Mouse (Mus musculus) testis, postnatal 14 days (tissue): Measurements from ENCODE around the gene Unc5a.
A peak's percentile ranks its signal among the peaks of the same experiment; 100 is the strongest.

Experiments used
- DNase-seq: peaks from one replicate; pipeline ENCODE4 v3.0.0; 2021; ENCODE audit warnings: low spot score

Unc5a gene

DNA sequence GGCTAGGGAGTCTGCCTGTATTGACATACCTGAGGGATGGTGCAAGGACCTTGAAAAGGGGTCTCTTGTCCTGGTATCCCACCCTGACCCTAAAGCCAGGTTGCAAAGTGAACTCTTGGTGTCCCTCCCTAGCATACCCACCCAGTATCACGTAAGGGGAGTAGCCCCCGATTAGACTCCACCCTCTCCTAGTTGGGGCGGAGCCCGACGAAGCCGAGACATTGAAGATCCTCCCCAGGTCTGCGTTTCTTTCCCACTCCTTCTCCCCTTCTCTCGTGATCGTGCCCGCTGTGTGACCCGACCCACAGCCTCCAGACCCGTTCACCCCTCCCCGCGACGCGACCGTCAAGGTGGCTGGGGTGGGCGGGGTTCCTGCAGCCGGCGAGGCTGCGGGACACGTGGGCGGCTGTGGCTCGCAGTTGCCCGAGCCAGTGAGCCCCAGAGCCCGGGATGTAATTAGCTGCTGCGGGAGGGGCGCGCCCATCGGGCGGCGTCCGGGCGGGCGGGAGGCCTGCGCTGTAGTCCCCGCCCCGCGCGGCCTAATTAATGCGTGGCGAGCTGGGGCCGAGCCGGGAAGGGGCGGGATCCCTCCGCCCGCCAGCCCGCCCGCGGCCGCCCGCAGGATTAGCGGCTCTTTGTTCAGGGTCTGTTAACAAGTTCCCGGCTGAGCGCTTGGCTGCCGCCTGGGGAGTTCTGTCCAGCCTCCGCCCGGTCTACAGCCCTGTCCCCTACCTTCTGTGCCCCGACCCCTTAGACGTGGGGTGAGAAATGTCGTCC lies 6.7 kb downstream of the Unc5a start:
- no peak for DNase-seq

DNA sequence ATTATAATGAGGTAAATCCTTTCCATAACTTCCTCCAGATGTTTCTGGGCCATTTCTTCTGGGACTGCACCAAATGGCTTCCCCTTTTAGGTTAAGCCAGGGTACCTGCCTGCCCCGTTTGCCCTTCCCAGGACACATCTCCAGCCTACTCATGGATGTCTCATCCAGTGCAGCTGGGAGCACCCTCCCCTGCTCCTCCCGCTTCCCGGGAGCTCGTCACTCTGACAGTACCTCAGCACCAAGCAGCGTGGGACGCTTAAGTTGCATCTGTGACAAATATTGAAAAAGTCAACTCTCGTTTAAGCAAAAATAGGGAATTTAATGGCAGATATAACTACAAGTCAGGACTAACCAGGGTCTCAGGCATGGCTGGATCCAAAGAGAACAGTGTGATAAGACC lies 8.1 kb downstream of the Unc5a start:
- no peak for DNase-seq

DNA sequence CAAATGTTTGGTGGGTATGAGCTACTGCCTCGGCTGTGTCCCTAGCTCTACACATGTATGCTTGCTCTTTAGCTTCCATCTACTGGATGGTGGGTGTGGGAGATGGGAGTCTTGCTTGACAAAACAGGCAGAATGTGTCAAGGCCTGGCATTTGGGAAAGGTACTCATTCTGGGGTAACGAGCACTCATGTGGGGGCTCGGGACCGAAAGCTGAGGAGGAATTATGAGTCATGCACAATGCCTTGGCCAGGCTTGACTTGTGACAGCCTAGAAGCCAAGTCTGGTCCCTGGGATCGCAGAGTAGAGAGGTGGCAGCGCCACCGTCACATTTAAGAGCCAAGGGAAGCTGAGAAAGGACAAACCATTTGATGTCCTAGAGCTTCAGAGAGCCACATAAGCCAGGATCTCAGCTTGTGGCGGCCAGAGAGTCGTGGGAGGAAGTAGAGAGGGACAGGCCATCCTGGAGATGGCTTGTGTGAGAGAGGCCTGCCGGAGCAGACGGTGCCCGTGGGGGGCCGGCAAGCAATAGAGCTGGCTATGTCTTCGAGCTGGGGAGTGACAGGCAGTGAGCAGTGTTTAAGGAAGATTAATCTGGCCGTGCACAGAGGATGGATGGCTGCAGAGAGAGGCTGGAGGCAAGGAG lies 10.0 kb downstream of the Unc5a start:
- no peak for DNase-seq

DNA sequence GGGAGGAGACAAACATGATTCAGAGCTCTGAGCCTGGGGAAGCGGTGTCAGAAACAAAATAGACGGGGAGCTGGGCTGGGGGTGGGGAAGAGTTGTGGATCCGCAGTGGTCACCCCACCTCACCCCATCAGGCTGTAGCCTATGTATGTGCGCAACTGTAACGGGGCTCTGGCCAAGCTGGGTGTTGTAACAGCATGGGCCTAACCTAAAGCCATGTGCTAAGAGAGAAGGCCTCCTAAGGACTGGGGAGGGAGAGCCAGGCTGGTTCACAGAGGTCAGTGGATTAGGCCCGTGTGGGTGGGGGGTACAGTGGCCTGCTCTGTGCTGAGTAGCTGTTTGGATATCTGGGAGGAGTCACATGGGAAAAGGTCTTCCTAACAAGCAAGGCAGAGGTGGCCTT lies 10.6 kb downstream of the Unc5a start:
- DNase-seq = no peak

DNA sequence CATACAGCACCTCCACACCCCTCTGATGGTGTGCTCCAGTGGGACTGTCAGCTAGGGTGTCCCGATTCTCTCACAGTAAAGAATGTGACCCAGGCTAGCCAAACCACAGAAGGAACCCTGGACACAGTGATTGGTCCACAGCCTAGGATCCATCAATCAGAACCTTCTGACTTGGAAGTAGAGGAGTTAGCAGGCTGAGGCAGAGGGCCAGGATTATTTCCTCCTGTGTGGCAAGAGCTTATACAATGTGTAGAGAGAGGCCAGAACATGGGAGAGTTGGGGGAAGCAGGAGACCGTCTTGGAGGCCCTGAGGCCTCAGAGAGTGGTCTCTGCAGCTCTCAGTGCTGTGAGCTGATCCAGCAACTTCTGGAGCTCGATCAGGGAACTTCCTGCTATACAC lies 11.3 kb downstream of the Unc5a start:
- DNase-seq = no peak

DNA sequence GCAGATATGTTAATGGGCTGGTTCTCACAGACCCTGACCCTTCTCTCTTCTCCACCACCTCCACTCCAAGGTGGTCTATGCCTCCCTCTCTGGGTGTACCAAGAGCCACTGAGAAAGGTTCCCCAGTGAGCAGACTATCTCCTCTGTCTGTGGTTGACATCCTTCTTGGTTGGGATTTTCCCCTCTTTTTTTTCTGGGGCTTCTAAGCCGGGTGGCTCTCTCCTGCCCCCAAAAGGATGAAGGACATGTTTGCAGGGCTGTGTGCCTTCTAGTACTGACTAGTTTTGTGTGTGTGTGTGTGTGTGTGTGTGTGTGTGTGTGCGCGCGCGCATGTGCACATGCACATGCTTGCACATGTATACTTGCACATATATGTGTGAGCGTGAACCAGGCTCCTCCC lies 16.0 kb downstream of the Unc5a start:
- DNase-seq = no peak

DNA sequence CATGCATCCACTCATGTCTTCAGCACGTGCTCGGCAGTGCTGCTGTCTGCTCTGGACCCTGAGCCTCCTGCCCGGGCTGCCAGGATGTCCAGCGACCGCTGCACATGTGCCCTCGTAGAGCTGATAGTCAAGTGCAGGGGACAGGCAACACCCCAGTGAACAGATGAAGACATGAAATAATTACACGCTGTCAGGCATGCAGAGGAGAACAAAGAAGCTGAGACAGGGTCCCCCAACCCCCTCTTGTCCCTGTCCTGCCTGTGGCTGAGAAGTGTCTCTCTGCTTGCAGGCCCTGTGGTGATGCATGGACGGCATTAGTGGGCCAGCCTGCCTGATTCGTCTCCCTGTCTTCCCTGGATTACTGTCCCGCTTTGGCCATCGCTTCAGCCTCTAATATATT lies 18.3 kb downstream of the Unc5a start:
- no peak for DNase-seq

DNA sequence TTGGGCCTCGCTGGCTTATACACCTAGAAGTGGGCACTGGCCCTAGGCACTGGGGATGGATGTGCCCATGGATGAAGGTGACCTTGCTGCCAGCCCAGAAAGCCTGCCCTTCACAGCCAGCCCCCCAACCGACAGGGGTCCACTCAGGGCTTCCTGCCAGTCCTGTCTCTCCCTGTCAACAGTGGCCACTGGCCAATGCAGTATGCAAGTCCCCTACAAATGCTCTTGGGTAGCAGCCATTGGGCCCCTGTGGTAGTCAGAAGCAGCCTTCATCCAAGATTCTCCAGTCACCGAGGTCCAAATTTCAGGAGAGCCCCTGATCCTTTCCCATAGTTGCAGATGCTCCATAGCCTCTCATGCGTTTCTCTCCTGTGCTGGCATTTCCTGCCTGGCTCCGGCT lies 19.4 kb downstream of the Unc5a start:
- DNase-seq = no peak

DNA sequence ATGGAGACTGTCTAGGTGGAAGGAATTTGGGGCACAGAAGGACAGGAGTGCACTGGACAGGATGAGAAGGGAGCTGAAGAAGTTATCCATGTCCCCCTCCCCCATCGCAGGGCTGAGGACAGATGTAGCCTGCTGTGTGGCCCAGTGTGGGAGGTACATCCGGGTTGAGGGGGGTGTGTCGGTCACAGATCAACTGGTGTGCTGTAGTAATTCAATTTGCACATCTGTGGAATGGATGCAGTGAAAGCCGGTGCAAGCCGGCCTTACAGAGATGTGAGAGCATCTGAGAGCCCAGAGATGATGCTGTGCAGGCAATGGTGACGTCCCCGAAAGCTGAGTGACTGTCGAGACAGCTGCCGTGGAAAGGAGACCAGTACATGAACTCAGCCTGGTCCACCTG lies 20.3 kb downstream of the Unc5a start:
- DNase-seq = no peak

DNA sequence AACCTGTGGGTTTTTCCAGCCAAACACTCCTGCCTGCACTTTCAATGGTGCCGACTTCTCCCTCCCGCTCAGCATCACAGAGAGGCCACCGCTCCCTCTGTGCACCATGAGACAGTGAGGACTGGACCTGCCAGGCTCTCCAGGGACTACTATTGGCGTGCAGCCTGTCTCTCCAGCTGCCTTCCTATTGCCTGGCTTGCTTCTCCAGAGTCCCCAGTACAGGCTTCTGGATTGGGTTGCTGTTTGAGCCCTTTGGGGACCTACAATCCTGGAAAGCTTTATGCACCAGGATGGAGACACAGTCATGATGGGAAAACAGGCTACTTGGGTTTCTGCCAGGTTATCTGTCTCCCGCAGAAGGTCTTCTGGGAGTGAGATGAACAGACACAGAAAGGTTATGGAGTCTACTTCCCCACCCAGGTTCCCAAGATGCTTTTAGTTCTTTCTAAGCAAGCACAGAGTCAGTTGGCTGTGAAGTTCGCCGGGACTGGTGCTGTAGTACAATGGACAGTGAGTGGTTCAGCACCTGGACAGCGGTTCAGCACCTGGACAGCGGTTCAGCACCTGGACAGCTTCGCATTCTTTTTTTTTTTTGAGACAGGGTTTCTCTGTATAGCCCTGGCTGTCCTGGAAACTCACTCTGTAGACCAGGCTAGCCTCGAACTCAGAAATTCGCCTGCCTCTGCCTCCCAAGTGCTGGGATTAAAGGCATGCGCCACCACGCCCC lies 21.5 kb downstream of the Unc5a start:
- peak; percentile 31 for DNase-seq

DNA sequence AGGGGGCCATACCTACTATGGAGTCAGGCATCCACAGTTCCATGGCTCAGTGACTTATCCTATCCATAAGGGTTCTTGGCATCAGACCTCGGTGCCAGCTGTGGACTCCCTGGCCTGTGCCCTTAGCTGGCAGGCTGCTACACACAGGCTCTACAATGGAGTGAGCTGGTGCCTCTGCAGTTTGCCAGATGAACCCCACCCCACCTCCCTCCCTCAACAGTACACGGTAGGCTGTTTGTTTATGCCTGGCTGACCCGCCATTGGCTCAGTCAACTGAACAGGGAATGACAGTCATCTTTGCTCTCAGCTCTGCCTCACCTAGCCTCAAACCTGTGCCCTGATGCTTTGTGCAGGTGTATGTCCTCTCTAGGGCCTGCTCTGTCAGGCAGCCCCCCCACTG lies 26.3 kb downstream of the Unc5a start:
- no peak for DNase-seq

DNA sequence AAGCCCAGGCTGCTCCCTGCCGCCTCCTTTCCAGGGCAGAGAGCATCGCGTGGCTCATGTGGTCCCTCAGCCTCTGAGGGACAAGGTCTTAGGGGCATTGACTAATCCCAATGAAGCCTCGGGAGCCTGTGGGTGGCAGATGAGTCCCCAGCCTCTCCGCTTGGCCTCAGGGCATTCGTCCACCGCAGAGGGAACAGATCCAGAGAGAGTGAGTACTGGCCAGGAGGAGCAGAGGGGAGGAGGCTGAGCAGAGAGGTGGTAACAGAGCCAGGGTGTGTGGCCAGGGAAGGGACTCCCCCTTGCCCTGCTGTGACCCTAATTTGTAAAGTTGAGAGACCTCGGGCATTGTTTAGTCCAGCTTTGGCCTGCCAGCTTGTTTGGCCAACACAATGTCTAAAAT lies 29.6 kb downstream of the Unc5a start:
- no peak for DNase-seq

DNA sequence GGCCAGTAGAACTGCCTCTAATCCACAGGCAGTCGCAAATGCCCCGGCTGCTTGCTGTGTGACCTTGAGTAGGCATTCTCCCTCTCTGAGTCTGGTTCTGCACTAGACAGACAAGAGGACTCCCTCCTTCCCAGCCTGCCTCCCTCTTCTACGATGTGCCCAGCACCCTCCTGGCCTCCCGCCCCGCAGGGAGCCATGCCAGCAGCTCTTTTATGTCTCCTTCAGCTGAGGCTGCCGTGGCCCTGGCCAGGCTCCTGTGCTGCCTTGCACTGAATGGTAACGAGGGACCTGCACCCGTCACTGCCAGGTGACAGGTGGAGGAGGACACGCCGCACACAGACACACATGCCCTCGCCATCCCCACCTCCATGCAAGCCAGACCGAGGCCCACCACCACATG lies 31.7 kb downstream of the Unc5a start:
- no peak for DNase-seq

DNA sequence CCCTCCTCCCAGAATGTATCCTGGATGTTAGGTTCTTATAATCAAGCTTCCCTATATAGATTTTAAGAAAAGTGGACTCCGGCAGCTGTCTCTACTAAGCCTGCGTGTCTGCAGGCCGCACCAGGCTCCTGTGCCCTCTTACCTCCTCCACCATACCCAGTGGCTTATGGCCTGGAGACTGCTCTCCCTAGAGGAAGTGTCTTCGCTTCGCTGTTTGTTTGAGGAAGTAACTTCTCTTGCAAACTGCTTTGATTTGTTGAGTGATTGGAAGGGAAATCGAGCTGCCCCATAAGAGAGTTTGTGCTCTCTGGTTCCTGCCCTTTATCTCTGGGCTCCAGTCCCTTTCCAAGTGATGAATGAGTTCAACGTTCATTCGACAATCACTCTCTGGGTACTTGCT lies 33.8 kb downstream of the Unc5a start:
- no peak for DNase-seq

DNA sequence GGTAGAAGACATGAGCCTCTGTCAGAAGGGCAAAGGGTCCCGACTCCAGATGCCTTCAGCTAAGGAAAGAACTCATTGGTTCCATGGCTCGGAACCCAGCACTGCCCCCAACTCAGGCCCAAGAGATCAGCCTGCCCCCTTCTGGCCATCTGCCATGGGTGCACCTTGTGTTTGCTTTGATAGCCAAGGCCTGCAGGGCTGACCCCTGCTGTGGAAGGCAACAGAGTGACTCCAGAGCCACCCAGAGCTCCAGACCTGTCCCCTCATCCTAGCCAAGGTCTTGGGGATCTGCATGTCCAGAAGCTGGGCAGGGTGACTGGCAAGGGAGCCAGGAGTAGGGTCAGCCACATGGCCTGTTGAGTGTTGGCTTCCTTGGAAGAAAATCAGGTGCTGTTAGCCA lies 34.4 kb downstream of the Unc5a start:
- no peak for DNase-seq

DNA sequence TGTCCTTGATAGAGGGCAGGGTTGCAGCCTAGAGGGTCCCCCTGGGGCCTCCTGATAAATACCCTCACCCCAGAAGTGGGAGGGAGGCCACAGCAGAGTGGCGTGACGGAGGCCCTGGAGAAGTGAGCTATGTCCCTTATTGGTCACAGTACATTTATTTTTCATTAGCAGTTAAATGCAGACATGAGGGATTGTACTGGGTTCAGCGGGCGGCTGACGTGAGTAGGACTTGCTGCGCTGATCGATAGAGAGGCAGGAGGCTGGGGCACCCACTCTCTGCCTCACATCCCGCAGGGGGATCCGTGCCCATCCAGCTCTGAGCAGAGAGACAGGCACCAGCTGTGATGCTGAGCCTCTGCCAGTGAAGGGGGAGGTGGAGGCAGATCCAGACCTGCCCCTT lies 38.2 kb downstream of the Unc5a start:
- no peak for DNase-seq

DNA sequence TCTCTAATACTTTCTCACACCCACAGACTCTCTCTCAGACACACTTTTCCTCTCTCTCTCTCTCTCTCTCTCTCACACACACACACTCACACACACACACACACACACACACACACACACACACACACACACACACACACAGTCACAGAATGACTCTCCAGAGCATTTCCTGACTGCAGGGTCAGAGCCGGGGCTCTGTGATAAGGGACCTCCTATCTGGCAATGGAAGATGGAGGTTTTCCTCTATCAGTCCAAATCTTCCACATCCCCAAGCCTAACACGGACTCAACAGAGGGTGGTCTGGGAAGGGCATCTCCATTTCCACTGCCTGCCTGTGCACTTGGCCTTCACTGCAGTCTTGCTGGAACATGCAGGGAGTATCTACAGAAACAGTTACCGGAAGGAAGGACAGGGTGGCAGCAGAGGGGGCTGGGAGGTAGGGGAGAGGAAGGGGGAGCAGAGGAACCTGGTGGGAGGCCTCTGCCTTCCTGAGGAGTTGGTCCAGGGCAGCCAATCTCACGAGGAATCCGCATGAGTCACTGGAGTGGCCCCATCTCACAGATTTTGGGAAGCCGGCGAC lies 39.1 kb downstream of the Unc5a start:
- no peak for DNase-seq

DNA sequence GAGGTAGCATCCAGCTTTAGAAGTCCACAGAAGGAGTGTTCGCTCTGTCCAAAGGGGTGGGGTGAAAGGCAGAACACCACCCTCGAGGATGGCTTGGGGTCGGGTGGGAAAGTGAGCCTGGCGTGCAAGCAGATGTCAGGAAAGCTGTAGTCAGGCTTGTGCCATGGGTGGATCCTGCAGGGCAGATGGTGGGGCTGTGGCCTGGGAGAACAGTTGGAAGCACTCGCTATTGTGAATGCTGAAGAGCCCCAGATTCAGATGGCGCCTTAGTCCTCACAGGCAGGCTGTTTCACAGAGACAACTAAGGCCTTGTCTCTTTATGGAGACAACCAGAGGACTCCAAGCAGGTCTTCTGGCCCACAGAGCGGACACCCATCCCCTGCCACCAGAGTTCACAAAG lies 43.0 kb downstream of the Unc5a start:
- DNase-seq = no peak

DNA sequence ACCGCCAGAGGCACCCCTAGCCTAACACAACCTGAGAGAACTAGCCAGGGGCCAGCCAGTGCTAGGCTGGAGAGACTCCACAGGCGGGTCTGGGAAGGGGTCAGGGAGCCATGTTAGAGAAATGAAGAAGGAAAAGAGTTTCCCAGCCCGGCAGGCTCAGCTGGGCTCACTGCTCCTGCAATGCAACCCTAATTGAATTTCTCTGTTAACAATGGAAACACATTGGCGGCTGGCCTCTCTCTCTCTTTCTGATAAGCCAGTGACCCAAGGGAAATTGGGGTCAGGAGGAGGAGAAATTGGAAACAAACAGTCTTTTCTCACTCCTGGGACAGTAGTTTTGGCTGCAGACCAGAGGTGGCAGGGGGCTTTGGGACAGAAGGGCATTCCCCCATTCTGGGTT lies 45.4 kb downstream of the Unc5a start:
- no peak for DNase-seq

DNA sequence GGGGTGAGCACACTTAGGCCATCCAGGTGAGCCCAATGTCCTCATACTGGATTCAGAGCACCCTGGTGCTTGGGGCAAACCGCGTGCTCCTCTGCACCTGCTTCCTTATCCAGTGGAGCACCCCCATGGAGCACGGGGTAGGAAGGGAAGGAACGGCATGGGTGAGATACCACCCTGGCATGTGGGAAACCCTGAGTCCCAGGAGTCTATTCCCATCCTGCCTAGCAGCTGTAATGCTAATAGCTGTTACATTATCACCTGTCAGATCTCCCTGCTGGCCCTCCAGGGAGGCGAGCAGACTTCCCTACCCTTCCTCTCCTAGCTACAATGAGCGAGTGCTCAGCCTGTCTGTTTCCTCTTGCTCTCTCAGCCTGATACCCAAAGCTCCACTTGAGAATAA lies 46.0 kb downstream of the Unc5a start:
- no peak for DNase-seq

DNA sequence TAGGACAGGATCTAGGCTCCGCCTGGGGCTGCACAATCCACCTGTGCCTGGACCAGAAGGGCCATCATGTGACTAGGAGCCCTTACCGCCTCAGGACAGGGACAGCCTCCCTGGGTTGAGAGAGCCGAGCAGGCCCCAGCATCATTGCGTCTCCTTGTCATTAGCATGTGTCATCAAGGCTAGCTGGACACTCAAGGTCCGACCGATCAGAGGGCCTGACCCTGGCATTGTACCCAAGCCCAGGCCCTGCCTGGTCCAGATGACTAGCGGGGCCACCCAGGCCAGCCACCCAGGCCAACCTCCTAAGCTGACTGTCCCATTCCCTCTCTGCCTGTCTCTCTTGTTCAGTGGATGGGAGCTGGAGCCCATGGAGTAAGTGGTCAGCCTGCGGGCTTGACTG lies 48.4 kb downstream of the Unc5a start:
- no peak for DNase-seq

DNA sequence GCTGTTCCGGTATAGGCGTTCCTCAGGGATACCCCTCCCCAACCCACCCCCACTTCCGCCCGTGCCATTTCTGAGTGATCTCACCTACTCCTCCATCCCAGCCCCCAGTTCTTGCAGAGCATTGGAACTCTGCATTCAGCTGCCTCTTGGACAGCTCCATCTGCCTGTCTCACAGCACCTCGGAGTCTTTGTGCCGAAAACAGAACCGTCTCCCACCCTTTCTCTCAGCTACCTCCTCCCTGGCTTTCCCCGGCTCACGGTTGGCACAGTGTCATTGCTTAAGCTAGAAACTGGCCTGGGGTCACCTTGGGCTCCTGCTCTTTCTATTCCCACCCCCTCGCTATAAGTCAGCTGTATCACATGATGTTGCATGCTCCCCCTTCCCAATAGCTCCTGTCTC lies 51.2 kb downstream of the Unc5a start:
- DNase-seq = no peak

DNA sequence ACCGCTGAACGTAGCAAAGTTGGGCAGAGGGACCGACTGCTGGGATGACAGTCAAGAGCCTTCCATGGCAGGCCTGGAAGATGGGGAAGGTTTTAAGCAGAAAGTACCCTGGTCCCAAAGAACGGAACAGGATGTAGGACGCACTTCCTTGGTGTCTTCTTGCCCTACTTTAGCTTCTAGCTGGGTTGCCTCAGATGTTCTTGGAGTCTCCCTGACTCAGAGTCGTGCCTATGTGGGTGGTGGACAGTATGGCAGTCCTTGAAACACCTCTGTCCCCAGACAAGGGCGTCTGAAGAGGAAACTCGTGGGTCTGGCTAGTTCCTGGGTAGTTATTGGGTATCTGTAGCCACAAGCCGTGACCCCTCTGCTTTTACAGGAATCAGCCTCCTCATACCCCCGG lies 52.9 kb downstream of the Unc5a start:
- DNase-seq = no peak
